Comparison of ENCODE assay signal across 29 mouse cellular contexts in genomic region chr1:122858995-122859394, GRCm38 (mm10).
DNase-seq lines count a peak whose midpoint lies in the region; ATAC-seq lines count a peak whose summit lies in the region.
"Had no signal": no experiment of that assay in that cellular context is flagged by ENCODE, and none has a peak within 500 bp of the region (broad histone marks: within the 10 kb centered on the region; RNA-seq: fewer than 3 reads in every experiment).

No protein-coding gene starts in this region.

- intact Hi-C loops in left cerebral cortex, postnatal 4 days (cut with DNase I) = no loop called here

- H3K27ac ChIP-seq in forebrain, embryonic 11.5 days (ENCODE audit: low read depth, low read length) = no peak overlapping the region
- no peak overlapping the region for H3K27ac ChIP-seq in forebrain, embryonic 12.5 days
- no peak overlapping the region for H3K27ac ChIP-seq in neural tube, embryonic 14.5 days (ENCODE audit: low read depth, low read length)
- H3K27ac ChIP-seq: embryonic facial prominence, embryonic 13.5 days; forebrain, embryonic 15.5 days; heart, adult 2 months; layer of hippocampus, adult 2 months; liver, embryonic 12.5 days; macrophage; neural tube, embryonic 13.5 days had no signal

- no peak overlapping the region for H3K4me3 ChIP-seq in forebrain, embryonic 11.5 days (ENCODE audit: low read depth, low read length)
- no peak overlapping the region for H3K4me3 ChIP-seq in forebrain, embryonic 12.5 days (replicated peaks)
- no peak overlapping the region for H3K4me3 ChIP-seq in neural tube, embryonic 14.5 days (ENCODE audit: low read depth, low read length)
- H3K4me3 ChIP-seq: embryonic facial prominence, embryonic 13.5 days; erythroblast, embryonic 14.5 days; forebrain, embryonic 15.5 days; heart, adult 2 months; heart, embryonic 12.5 days; layer of hippocampus, adult 2 months; liver, embryonic 12.5 days; myocyte; neural tube, embryonic 13.5 days had no signal

- ATAC-seq in forebrain, embryonic 11.5 days (replicated peaks; ENCODE audit: low FRiP score) = 0 out of 2 replicates have a peak, but pooled peaks have one; percentile 46
- no peak for ATAC-seq in forebrain, embryonic 12.5 days (ENCODE audit: low FRiP score)
- ATAC-seq in neural tube, embryonic 14.5 days (ENCODE audit: low read depth) = peak; percentile 63; the same call in 1 of the 2 replicates
- ATAC-seq: CD4-positive, CD25-positive, alpha-beta regulatory T cell, adult 4 months; forebrain, embryonic 15.5 days; inflammation-experienced regulatory T-cells, adult 6 months; liver, embryonic 12.5 days; liver, postnatal 0 days; lung, postnatal 0 days had no signal

- H3K9me3 ChIP-seq in forebrain, embryonic 11.5 days (ENCODE audit: control insufficient read depth, low read length) = no peaks in the 10 kb centered on the region
- H3K9me3 ChIP-seq in forebrain, embryonic 12.5 days = no peaks in the 10 kb centered on the region
- H3K9me3 ChIP-seq in neural tube, embryonic 14.5 days (ENCODE audit: control insufficient read depth, low read length) = no peaks in the 10 kb centered on the region
- H3K9me3 ChIP-seq: embryonic facial prominence, embryonic 13.5 days; forebrain, embryonic 15.5 days; heart, embryonic 12.5 days; liver, embryonic 12.5 days; neural tube, embryonic 13.5 days had no signal

- no peak overlapping the region for H3K4me2 ChIP-seq in forebrain, embryonic 11.5 days (ENCODE audit: low read depth, low read length, severe bottlenecking)
- no peak overlapping the region for H3K4me2 ChIP-seq in forebrain, embryonic 12.5 days
- H3K4me2 ChIP-seq in neural tube, embryonic 14.5 days (ENCODE audit: low read depth, low read length) = no peak overlapping the region
- H3K4me2 ChIP-seq: embryonic facial prominence, embryonic 13.5 days; forebrain, embryonic 15.5 days; heart, embryonic 12.5 days; liver, embryonic 12.5 days; neural tube, embryonic 13.5 days had no signal

- H3K4me1 ChIP-seq in forebrain, embryonic 11.5 days (replicated peaks; ENCODE audit: control insufficient read depth, insufficient read depth, low read length) = no peaks in the 10 kb centered on the region
- no peaks in the 10 kb centered on the region for H3K4me1 ChIP-seq in forebrain, embryonic 12.5 days
- H3K4me1 ChIP-seq in neural tube, embryonic 14.5 days (ENCODE audit: control insufficient read depth, insufficient read depth, low read length) = no peaks in the 10 kb centered on the region
- H3K4me1 ChIP-seq: embryonic facial prominence, embryonic 13.5 days; forebrain, embryonic 15.5 days; heart, embryonic 12.5 days; liver, embryonic 12.5 days; neural tube, embryonic 13.5 days had no signal

- H3K36me3 ChIP-seq in forebrain, embryonic 11.5 days (ENCODE audit: control insufficient read depth, insufficient read depth, low read length) = no peaks in the 10 kb centered on the region
- H3K36me3 ChIP-seq in forebrain, embryonic 12.5 days (replicated peaks) = no peaks in the 10 kb centered on the region
- H3K36me3 ChIP-seq in neural tube, embryonic 14.5 days (ENCODE audit: control insufficient read depth, insufficient read depth, low read length) = no peaks in the 10 kb centered on the region
- H3K36me3 ChIP-seq: embryonic facial prominence, embryonic 13.5 days; forebrain, embryonic 15.5 days; heart, embryonic 12.5 days; liver, embryonic 12.5 days; neural tube, embryonic 13.5 days had no signal

- no peak overlapping the region for H3K9ac ChIP-seq in forebrain, embryonic 11.5 days (ENCODE audit: low read length)
- H3K9ac ChIP-seq in forebrain, embryonic 12.5 days = no peak overlapping the region
- H3K9ac ChIP-seq in neural tube, embryonic 14.5 days (replicated peaks; ENCODE audit: low read depth, low read length) = no peak overlapping the region
- H3K9ac ChIP-seq: embryonic facial prominence, embryonic 13.5 days; forebrain, embryonic 15.5 days; heart, embryonic 12.5 days; liver, embryonic 12.5 days; liver, postnatal 0 days; neural tube, embryonic 13.5 days had no signal

- H3K27me3 ChIP-seq in forebrain, embryonic 11.5 days (ENCODE audit: control insufficient read depth, insufficient read depth, low read length) = no peaks in the 10 kb centered on the region
- no peaks in the 10 kb centered on the region for H3K27me3 ChIP-seq in forebrain, embryonic 12.5 days
- H3K27me3 ChIP-seq in neural tube, embryonic 14.5 days (ENCODE audit: control insufficient read depth, insufficient read depth, low read length) = no peaks in the 10 kb centered on the region
- H3K27me3 ChIP-seq: embryonic facial prominence, embryonic 13.5 days; forebrain, embryonic 15.5 days; heart, embryonic 12.5 days; liver, embryonic 12.5 days; neural tube, embryonic 13.5 days had no signal

- DNase-seq in forebrain, embryonic 11.5 days (ENCODE audit: low spot score) = no peak
- peak; percentile 13 for DNase-seq in left cerebral cortex, postnatal 4 days
- DNase-seq in left cerebral cortex, adult 18-20 months (ENCODE audit: low spot score in 2 of 2) = no peak
- no peak for DNase-seq in neural tube, embryonic 10.5 days (ENCODE audit: extremely low spot score, low spot score)
- DNase-seq in gastrocnemius, postnatal 10 days = no peak
- DNase-seq: adrenal gland, postnatal 25 days; cerebellum, adult 18-20 months; embryo, embryonic 11 days; heart, adult 2 months; heart, postnatal 4 days; kidney, adult 11 months; kidney, postnatal 25 days; liver, postnatal 0 days; thymus, adult 2 months; thymus, postnatal 36 days had no signal
